Mouse (Mus musculus): ENCODE data around the gene Dusp16. TPM values are rescaled to one million over a fixed set of nuclear protein-coding genes. Genes with fewer than 3 reads are reported as not detected.

The Dusp16 gene
- polyA plus RNA-seq, 1 experiment, result 6.5 TPM

DNA sequence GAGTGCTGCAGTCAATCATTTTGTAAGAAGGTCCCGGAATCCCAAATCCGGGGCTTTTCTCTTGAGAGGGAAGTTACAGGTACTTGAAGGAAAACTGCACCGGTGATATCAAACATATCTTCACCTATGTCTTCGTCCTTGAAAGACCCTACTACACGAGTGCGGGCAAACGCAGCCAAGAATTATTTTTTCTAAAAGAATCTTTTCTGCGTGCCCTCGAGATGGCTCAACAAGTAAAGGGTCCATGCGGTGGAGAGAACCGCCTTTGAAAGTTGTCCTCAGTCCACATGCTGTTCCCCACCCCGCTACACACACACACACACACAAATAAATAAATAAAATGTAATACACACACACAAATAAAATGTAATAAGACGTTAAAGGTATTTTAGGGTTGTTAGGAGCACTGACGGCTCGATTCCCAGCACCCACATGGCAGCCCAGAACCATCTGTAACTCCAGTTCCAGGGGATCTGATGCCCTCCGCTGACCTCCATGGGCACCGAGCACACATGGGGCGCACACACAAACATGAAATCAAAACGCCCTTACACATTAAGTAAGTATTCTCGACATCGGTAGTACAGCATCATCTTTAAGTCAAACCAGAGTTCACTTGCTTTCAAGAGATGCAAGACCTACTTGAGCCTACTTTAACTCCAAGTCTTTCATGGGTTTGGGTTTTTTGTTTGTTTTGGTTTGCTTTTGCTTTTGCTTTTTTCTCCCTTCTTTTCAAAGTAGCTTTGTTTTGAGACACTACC, 801 bp upstream of the Dusp16 start:
- DNase-seq (ENCODE audit: low read depth in 1 of 2, low spot score in 2 of 2), result no peak
- H3K4me1 ChIP-seq (ENCODE audit: control insufficient read depth, insufficient read depth, insufficient read length), result no peaks in the 10 kb centered on the region; the same call in 1 of the 2 replicates
- H3K27me3 ChIP-seq (ENCODE audit: control insufficient read depth, insufficient read depth, low read length), result no peaks in the 10 kb centered on the region
- no peaks in the 10 kb centered on the region for H3K36me3 ChIP-seq (ENCODE audit: control insufficient read depth, insufficient read depth, low read length)
- TF ChIP-seq CTCF (IDR thresholded peaks at IDR 0.05; ENCODE audit: extremely low read depth, insufficient read depth, insufficient read length, insufficient replicate concordance) (no peak), POLR2A (IDR thresholded peaks at IDR 0.05; ENCODE audit: low read depth, low read length) (no peak)
- H3K27ac ChIP-seq (ENCODE audit: insufficient read depth, low read length), result peak overlapping the region; percentile 76
- WGBS, result 60% methylated on average over 21 of the region's 21 CpGs
- H3K4me3 ChIP-seq (ENCODE audit: extremely low read depth, insufficient read depth, insufficient read length), result peak overlapping the region; percentile 80

DNA sequence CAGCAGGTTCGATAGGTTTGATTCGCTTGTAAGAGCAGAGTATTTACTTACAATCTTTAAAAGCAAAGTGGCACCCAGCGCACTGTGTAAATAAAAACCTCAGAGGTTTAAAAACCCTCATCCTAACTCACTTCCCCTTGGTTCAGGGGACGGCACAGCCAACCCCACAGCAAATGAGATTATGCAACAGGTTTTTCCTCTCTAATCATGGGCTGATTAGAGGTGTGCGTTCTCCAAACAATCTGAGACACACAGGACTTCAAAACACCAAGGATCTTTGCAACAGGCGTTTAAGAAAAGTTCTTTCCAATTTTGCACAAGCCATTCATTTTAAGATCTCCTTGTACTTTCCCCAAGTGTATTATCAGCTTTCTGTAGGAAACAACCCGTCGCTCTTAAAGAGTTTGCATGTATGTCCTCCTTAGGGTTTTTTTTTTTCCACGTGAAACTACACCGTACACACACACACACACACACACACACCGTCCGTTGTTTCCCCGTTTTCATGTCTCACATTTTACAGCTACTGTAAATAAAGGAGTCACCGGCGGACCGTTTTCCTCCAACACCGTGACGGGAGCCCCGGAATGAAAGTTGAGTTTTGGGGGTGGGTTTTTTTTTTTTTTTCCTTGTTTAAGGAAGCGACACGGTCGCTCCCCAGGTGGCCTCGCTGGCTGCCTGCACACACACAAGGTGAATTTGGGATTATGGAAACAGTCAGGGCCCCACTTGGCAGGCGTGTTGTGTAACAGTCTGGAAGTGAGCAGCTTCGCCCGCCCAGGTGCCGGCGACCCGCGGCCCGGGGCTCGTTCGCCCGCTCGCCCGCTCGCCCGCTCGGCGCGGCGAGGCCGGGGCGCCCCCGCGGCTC, 940 bp downstream of the Dusp16 start:
- H3K4me3 ChIP-seq (ENCODE audit: extremely low read depth, insufficient read depth, insufficient read length), result peak overlapping the region; percentile 98
- no peaks in the 10 kb centered on the region for H3K27me3 ChIP-seq (ENCODE audit: control insufficient read depth, insufficient read depth, low read length)
- WGBS, result 1% methylated on average over 46 of the region's 46 CpGs
- TF ChIP-seq POLR2A (IDR thresholded peaks at IDR 0.05; ENCODE audit: low read depth, low read length) (no peak), CTCF (IDR thresholded peaks at IDR 0.05; ENCODE audit: extremely low read depth, insufficient read depth, insufficient read length, insufficient replicate concordance) (no peak)
- H3K36me3 ChIP-seq (ENCODE audit: control insufficient read depth, insufficient read depth, low read length), result no peaks in the 10 kb centered on the region
- H3K27ac ChIP-seq (ENCODE audit: insufficient read depth, low read length), result peak overlapping the region; percentile 80
- DNase-seq (ENCODE audit: low read depth in 1 of 2, low spot score in 2 of 2), result peak; percentile 21 to 47
- H3K4me1 ChIP-seq (ENCODE audit: control insufficient read depth, insufficient read depth, insufficient read length), result no peaks in the 10 kb centered on the region; the same call in 1 of the 2 replicates

DNA sequence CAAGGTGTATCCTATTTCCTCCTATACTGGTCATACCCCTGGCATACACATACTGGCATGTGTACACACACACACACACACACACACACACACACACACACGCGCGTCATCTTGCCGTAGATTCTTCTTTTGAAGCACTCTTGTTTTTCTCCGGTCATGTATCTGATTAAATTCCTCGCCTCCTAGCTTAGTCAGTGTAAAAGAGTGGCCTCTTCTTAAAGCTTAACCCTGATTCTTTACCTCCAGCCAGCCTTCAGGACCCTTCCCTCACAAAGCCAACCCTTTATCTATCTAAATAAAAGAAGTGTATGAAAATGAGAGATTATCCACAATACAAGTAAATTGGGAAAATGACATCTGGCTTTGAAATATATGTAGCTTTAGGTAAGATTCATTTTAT, 3.3 kb downstream of the Dusp16 start:
- no peak for DNase-seq (ENCODE audit: low read depth in 1 of 2, low spot score in 2 of 2)
- TF ChIP-seq POLR2A (IDR thresholded peaks at IDR 0.05; ENCODE audit: low read depth, low read length), result no peak
- TF ChIP-seq CTCF (IDR thresholded peaks at IDR 0.05; ENCODE audit: extremely low read depth, insufficient read depth, insufficient read length, insufficient replicate concordance), result no peak
- H3K4me3 ChIP-seq (ENCODE audit: extremely low read depth, insufficient read depth, insufficient read length), result no peak overlapping the region
- 95% methylated on average over 6 of the region's 6 CpGs for WGBS
- H3K27me3 ChIP-seq (ENCODE audit: control insufficient read depth, insufficient read depth, low read length), result no peaks in the 10 kb centered on the region
- H3K4me1 ChIP-seq (ENCODE audit: control insufficient read depth, insufficient read depth, insufficient read length), result no peaks in the 10 kb centered on the region; the same call in 1 of the 2 replicates
- no peak overlapping the region for H3K27ac ChIP-seq (ENCODE audit: insufficient read depth, low read length)
- no peaks in the 10 kb centered on the region for H3K36me3 ChIP-seq (ENCODE audit: control insufficient read depth, insufficient read depth, low read length)

DNA sequence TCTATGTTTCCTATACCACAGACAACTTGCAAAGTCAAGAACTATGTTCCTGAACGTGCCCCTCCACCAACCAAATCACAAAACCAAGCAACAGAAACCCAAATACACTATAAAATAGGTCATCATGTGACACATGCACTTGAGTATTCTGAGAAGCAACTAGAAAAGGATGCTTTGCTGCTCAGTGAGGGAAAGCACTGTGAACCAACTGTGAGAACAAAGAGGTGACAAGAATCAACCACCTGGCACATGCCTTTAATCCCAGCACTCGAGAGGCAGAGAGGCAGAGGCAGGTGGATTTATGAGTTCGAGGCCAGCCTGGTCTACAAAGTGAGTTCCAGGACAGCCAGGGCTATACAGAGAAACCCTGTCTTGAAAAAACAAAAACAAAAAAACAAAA, 6.0 kb downstream of the Dusp16 start:
- Histone ChIP-seq H3K27ac (ENCODE audit: insufficient read depth, low read length) (no peak overlapping the region), H3K4me3 (ENCODE audit: extremely low read depth, insufficient read depth, insufficient read length) (no peak overlapping the region), H3K36me3 (ENCODE audit: control insufficient read depth, insufficient read depth, low read length) (no peaks in the 10 kb centered on the region), H3K27me3 (ENCODE audit: control insufficient read depth, insufficient read depth, low read length) (no peaks in the 10 kb centered on the region), H3K4me1 (ENCODE audit: control insufficient read depth, insufficient read depth, insufficient read length) (no peaks in the 10 kb centered on the region)
- DNase-seq (ENCODE audit: low read depth in 1 of 2, low spot score in 2 of 2), result no peak
- 53% methylated on average over 3 of the region's 3 CpGs for WGBS
- TF ChIP-seq CTCF (IDR thresholded peaks at IDR 0.05; ENCODE audit: extremely low read depth, insufficient read depth, insufficient read length, insufficient replicate concordance), result no peak

DNA sequence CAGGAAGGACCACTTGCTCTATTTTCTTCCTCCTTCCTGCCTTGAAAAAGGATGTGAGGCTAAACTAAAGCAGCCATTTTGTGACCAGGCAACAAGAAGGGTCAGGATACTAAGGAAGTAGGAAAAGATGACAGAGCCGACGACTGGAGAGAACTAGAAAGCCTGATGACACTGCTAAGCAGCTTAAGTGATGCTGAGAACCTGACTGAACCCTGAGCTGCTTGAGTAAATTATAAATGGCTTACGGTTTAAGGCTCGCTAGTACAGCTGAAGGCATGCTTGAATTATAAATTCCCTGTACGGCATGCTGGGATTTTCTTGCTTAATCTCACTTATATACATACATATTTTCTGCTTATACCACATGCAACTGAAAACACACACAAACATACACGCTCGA, 9.5 kb downstream of the Dusp16 start:
- Histone ChIP-seq H3K4me1 (ENCODE audit: control insufficient read depth, insufficient read depth, insufficient read length) (no peaks in the 10 kb centered on the region), H3K4me3 (ENCODE audit: extremely low read depth, insufficient read depth, insufficient read length) (no peak overlapping the region), H3K27ac (ENCODE audit: insufficient read depth, low read length) (no peak overlapping the region), H3K27me3 (ENCODE audit: control insufficient read depth, insufficient read depth, low read length) (no peaks in the 10 kb centered on the region), H3K36me3 (ENCODE audit: control insufficient read depth, insufficient read depth, low read length) (no peaks in the 10 kb centered on the region)
- DNase-seq (ENCODE audit: low read depth in 1 of 2, low spot score in 2 of 2), result no peak
- WGBS, result 92% methylated on average over 7 of the region's 7 CpGs
- TF ChIP-seq CTCF (IDR thresholded peaks at IDR 0.05; ENCODE audit: extremely low read depth, insufficient read depth, insufficient read length, insufficient replicate concordance) (no peak), POLR2A (IDR thresholded peaks at IDR 0.05; ENCODE audit: low read depth, low read length) (no peak)

DNA sequence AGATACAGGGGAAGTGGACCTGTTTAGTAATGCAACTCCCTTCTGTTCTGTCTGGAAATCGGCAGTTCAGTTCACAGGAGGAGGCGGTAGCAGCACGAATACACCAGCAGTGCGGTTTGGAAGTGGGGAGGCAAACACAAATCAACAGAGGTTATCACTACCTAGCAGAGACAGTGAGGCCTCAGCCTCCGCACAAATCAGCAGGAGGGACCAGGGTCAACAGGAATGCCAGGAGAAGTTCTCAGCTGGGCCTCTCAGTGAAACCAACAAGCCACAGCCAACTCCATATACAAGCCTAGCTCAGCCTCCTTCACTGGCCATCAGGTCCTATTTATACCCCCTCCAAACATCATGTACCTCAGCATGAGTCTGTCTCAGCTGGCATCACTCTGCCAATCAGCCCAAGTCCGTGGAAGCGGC, 10.9 kb downstream of the Dusp16 start:
- Histone ChIP-seq H3K4me1 (ENCODE audit: control insufficient read depth, insufficient read depth, insufficient read length) (no peaks in the 10 kb centered on the region), H3K36me3 (ENCODE audit: control insufficient read depth, insufficient read depth, low read length) (no peaks in the 10 kb centered on the region), H3K27me3 (ENCODE audit: control insufficient read depth, insufficient read depth, low read length) (no peaks in the 10 kb centered on the region), H3K27ac (ENCODE audit: insufficient read depth, low read length) (no peak overlapping the region), H3K4me3 (ENCODE audit: extremely low read depth, insufficient read depth, insufficient read length) (no peak overlapping the region)
- TF ChIP-seq POLR2A (IDR thresholded peaks at IDR 0.05; ENCODE audit: low read depth, low read length), result no peak
- TF ChIP-seq CTCF (IDR thresholded peaks at IDR 0.05; ENCODE audit: extremely low read depth, insufficient read depth, insufficient read length, insufficient replicate concordance), result no peak
- DNase-seq (ENCODE audit: low read depth in 1 of 2, low spot score in 2 of 2), result no peak
- 91% methylated on average over 7 of the region's 7 CpGs for WGBS

All from spleen, adult 2 months (tissue).